Mouse (Mus musculus) bone marrow, adult 2 months (tissue): ENCODE measurements at regions not wholly inside any gene's neighbourhood (a gene's known extent, or its start where the extent isn't known, plus 50 kb on each side); places are given as distances from the start of the nearest gene placed in this dataset.

Experiments used
- CTCF ChIP-seq: fragments of 200-500 bp; IDR thresholded peaks from 2 replicates; pipeline ENCODE4 v1.5.1; 2011; ENCODE audit warnings: low read length, control low read depth; ENCODE audit not compliant: control insufficient read depth, insufficient read depth
- POLR2A ChIP-seq: fragments of 200-500 bp; IDR thresholded peaks from 2 replicates; pipeline ENCODE4 v1.6.1; 2011; ENCODE audit warnings: low read depth, mild to moderate bottlenecking, control low read depth, low read length, borderline replicate concordance; ENCODE audit not compliant: control insufficient read depth

- no peak for TF ChIP-seq CTCF
- TF ChIP-seq POLR2A, result no peak
These were observed 314.3 kb upstream of the Nrip1 start for GRCm38 (mm10) chr16:76687735-76688447.
